Mouse (Mus musculus) neutrophil, adult 5-6 weeks (primary cell): ENCODE measurements around the gene Rps19. TPM values are rescaled to one million over a fixed set of nuclear protein-coding genes. Genes with fewer than 3 reads are reported as not detected.
"Not testable (repeated sequence)": the region's sequence is repeated elsewhere in the genome, so short reads cannot be mapped to it uniquely, and the experiment has no call there.

ENCODE experiments used
- ATAC-seq: fragments of 151-379, 151-347 bp; 2 replicates; pipeline ENCODE4 v1.8.0; 2017; ENCODE audit warnings: mild to moderate bottlenecking, moderate TSS enrichment; ENCODE audit not compliant: insufficient number of reproducible peaks, poor library complexity, low FRiP score, severe bottlenecking; ENCODE audit errors: extremely low read depth
- total RNA-seq: library from RNA; stranded (forward); fragments of 200-1000 nt; gene quantifications from 2 replicates; pipeline ENCODE4 v1.2.3, GENCODE M21; 2017

Gene Rps19
- total RNA-seq, result 834 and 844 TPM in 2 replicates

- ATAC-seq, result peak; percentile 93
These were observed at the start of gene Rps19 for GRCm38 (mm10) chr7:24883896-24884692. Rps19 (plus strand) TSS chr7:24884371.

GRCm38 (mm10) chr7:24838732-24839409 lies 45.3 kb upstream of the Rps19 start:
- peak; percentile 98 for ATAC-seq

- peak; percentile 14; the same call in 1 of the 2 replicates for ATAC-seq
These were observed 44.8 kb upstream of the Rps19 start for GRCm38 (mm10) chr7:24839410-24839808.

GRCm38 (mm10) chr7:24840331-24840730 lies 43.8 kb upstream of the Rps19 start:
- ATAC-seq, result no peak

- ATAC-seq, result no peak
These were observed 43.2 kb upstream of the Rps19 start for GRCm38 (mm10) chr7:24841009-24841408.

- no peak for ATAC-seq
These were observed 40.0 kb upstream of the Rps19 start for GRCm38 (mm10) chr7:24844144-24844543.

- no peak for ATAC-seq
These were observed 39.0 kb upstream of the Rps19 start for GRCm38 (mm10) chr7:24845181-24845580.

GRCm38 (mm10) chr7:24845713-24846112 lies 38.5 kb upstream of the Rps19 start:
- peak; percentile 55; the same call in 1 of the 2 replicates for ATAC-seq

- not testable (repeated sequence) for ATAC-seq
These were observed 37.6 kb upstream of the Rps19 start for GRCm38 (mm10) chr7:24846576-24846975.

- ATAC-seq, result no peak
These were observed 34.0 kb upstream of the Rps19 start for GRCm38 (mm10) chr7:24850162-24850561.

GRCm38 (mm10) chr7:24850899-24851303 lies 33.3 kb upstream of the Rps19 start:
- ATAC-seq, result 0 out of 2 replicates have a peak, but pooled peaks have one; percentile 48

GRCm38 (mm10) chr7:24851596-24852325 lies 32.4 kb upstream of the Rps19 start:
- ATAC-seq, result no peak

GRCm38 (mm10) chr7:24852557-24853232 lies 31.5 kb upstream of the Rps19 start:
- ATAC-seq, result no peak

- no peak for ATAC-seq
These were observed 31.0 kb upstream of the Rps19 start for GRCm38 (mm10) chr7:24853233-24853563.

GRCm38 (mm10) chr7:24853695-24854094 lies 30.5 kb upstream of the Rps19 start:
- no peak for ATAC-seq

- 0 out of 2 replicates have a peak, but pooled peaks have one; percentile 28 for ATAC-seq
These were observed 27.6 kb upstream of the Rps19 start for GRCm38 (mm10) chr7:24856460-24857120.

- no peak for ATAC-seq
These were observed 24.9 kb upstream of the Rps19 start for GRCm38 (mm10) chr7:24859234-24859633.

- no peak for ATAC-seq
These were observed 22.3 kb upstream of the Rps19 start, which contains the start of gene Gm9844 for GRCm38 (mm10) chr7:24861913-24862312. Gm9844 (plus strand) TSS chr7:24862213.
